Mouse (Mus musculus): ENCODE data around the gene Ripor2.

- TF ChIP-seq POLR2A (IDR thresholded peaks at IDR 0.05; ENCODE audit: insufficient read depth, low read depth, low read length) (no peak), CTCF (IDR thresholded peaks at IDR 0.05; ENCODE audit: insufficient read depth, low read depth, low read length) (no peak)
Observed at GRCm38 (mm10) chr13:24580759-24581158, 1.2 kb upstream of the Ripor2 start.
